Mouse (Mus musculus) urinary bladder, postnatal 25 days (tissue): ENCODE results near the gene Pum1.
A peak's percentile ranks its signal among the peaks of the same experiment; 100 is the strongest.
"Not testable (repeated sequence)": the region's sequence is repeated elsewhere in the genome, so short reads cannot be mapped to it uniquely, and the experiment has no call there.

Source experiments
- DNase-seq: peaks from one replicate; pipeline ENCODE4 v3.0.0; 2022; ENCODE audit warnings: low spot score

Pum1 gene

DNA sequence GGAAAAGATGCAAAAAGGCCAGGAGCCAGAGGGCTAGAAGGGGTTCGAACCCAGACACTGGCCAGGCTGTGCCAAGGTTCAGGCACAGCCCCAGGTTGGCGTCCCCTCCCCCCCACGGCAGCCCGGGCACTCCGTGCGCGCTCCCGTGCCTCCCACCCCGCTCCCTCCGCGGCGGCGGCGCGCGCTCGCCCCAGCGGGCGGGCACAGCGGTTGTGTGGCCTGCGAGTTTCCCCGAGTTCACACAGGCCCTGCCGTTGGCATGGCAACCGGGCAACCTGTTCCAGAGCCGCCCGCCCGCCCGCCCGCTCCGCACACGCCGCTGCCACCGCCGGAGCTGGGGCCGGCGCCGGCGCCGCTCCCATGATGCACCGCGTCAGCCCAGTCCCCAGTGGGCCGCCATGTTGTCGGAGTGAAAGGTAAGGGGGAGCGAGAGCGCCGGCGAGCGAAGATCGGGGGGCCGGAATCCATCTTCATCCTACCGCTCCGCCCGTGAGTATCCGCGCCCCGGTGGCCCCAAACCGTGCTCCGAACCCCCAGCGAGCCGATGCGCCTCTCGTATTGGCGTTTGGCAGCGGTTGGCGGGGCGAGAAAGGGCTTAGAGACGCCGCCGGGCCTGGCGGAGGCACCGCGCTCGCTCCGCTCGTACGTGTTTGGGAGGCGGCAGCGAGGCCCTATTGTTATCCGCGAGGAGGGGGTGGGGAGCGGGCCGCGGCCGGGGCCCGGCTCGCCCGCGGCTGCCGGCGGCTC lies at the start of gene Pum1:
TSS of gene Pum1 (plus strand) at position 343 of the 747 bp plus-strand sequence.
- peak; percentile 82 for DNase-seq

DNA sequence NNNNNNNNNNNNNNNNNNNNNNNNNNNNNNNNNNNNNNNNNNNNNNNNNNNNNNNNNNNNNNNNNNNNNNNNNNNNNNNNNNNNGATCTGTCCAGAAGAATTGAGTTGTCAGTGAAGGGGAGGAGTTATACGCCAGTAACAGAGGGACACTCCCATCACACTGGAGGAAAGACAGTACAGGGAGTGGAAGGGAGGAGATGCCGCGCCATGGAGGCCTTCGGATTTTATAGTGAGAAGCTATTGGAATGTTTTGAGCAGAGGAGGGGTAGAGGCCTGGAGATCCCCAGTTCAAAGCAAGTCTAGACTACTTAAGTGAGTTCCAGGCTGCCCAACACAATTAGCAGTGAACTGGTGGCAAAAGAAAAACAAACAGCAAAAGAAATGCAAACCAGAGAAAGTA lies 33.7 kb upstream of the Pum1 start:
- no peak for DNase-seq

DNA sequence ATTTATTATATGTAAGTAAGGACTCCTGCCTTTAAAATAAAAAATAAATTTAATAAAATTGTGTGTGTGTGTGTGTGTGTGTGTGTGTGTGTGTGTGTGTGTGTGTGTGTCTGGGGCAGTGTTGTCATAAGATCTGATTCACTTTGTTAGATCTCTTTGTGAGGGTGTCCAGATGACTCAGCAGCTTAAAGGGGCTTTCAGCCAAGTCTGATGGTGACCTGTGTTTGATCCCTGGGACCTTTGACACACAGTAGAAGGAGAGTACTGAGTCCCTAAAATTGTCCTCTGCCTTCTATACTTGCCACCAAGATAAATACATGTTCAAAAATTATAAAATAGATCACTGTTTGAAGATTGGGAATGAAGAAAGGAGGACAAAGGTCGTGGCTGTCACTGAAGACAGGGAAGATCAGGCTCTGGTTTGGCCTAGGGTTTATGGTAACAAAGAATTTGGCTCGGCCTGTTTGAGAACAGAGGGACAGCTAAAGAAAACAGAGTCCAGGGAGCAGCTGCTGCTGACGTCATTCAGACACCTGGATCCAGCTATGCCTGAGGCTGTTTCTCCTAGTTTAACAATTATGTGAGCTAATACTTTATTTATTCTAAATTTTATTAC lies 32.8 kb upstream of the Pum1 start:
- DNase-seq, result no peak

DNA sequence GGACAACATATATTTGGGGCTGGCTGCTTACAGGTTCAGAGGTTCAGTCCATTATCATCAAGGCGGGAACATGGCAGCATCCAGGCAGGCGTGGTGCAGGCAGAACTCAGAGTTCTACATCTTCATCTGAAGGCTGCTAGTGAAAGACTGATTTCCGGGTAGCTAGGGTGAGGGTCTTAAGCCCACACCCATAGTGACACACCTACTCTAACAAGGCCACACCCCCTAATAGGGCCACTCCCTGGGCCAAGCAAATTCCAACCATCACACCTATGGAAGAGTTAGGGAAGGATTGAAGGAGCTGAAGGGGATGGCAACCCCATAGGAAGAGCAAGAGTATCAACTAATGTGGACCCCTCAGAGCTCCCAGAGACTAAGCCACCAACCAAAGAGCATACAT lies 28.0 kb upstream of the Pum1 start:
- not testable (repeated sequence) for DNase-seq

DNA sequence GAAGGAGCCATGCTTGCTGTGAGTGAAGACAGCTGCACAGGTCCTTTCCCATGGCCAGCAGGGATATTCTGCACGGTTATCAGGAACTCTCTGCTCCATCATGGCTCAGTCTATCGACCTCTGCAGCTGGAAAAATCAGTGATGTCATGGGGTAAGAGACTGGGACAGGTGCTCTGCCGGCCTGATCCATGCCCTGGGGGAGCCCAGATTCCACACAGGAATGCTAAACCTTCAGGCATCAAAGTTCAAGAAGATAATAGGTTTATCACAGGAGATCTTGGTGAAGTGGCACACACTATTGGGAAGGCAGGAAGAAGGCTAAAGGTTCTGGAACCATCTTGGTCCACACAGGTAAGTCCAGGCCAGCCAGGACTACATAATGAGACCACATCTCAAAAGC lies 26.4 kb upstream of the Pum1 start:
- DNase-seq, result no peak

DNA sequence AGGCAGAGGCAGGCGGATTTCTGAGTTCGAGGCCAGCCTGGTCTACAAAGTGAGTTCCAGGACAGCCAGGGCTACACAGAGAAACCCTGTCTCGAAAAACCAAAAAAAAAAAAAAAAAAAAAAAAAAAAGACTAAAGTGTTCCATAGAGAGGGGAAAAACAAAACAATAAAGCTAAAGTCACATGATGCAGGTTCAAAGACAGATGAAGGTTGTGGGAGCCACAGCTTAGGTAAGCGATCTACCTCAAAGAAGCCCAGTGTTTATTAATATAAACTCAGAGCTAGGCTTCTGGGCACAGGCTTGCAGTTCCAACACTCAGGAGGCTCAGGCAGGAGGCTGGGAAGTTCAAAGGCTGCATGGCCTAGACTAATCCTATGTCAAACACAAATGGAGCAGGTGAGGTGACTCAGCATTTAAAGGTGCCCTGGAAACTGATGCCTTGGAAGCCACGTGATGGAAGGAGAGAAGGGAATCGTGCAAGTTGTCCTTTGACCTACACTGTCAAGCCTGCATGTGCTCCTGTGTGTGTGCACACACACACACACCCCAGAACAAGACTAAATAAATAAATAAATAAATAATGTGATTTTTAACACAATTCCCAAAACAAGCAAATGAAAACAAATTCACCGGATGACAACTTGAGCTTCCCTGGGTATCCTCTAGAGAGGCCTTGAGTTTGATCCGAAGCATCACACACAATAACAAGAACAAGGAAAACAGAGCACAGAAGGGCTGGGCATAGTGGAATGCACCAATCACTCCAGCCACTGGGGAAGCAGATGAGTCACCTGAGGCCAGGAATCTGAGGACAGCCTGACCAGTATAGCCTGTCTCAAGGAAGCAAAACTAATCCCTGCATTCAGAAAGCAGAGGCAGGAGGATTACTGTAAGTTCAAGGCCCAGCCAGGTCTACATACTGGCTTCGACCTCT lies 25.4 kb upstream of the Pum1 start:
- DNase-seq, result no peak

DNA sequence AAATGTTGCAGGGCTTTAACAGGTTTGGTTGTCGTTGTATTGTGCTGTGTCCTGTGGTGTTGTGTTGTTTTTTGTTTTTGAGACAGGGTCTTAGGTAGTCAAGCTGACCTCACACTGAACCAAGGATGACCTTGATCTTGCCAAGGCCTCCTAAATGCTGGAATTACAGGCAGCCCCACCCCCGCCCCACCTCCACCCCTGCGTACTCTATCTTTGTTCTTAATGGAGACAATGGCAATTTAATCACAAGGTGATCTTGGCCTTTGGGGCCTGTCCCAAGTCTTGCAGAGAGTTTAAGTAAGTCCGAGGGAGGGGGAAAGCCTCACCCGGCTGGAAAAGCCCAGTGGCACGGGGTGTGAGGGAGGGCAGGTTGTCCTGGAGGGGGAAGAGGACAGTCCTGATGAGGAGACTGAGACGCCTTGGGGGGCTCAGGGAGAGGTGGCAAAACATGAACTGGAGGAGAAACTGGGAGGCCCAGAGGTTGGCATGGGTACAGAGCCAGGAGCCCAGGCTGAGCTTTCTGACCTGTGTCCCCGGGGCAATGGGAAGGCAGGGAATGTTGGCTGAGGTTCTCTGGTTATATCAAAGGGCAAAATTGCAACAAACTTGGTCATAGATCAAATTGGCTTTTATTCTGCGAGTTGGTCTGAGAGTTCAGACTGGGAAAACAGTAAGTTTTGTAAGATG lies 22.9 kb upstream of the Pum1 start:
- no peak for DNase-seq

DNA sequence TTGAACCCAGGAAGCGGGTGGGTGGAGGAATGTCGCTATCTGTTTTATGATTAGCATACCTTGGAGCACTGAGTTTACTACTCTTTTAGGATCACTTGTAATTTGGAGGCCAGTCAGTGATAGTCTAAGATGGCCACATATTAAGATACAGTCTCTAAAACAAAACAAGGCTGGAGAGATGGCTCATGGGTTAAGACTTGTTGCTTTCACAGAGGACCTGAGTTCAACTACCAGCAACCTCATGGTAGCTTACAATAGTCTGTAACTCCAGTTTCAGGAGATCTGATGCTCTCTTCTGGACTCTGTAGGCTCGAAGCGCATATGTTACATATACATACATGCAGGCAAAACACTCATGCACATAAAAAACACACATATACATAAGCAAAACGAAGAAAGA lies 20.7 kb upstream of the Pum1 start:
- DNase-seq, result no peak

DNA sequence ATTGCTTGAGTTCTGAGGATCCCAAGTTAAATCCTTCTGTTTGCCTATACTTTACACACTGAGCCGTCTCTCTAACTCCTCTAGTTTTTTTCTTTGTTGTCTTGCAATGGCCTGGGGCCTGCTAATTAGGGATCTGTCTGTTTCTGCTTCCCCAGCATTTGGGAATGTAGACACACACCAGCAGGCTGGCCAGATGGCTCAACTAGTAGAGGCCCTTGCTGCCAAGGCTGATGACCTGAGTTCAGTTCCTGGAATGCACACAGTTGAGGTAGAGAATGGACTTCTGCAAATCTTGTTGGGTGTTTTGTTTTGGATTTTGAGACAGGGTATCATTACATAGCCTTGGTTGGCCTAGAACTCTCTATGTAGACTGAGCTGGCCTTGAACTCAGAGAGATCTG lies 17.7 kb upstream of the Pum1 start:
- no peak for DNase-seq

DNA sequence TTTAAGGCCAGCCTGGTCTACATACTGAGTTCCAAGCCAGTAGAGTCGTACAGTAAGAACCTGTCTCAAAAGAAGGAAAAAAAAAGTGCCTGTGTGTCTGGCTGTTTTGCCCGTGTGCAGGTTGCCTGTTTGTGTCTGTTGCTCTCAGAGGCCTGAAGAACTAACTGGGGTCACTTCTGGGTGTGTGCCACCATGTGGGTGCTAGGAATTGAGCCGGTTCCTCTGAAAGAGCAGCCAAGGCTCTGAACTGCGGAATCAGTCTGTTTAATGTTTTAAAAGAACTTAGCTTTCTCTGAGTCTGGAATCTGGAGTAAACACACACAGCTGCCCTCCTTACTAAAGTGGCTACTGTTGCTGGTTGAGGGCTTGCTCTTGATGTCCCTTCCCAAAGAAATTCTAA lies 11.8 kb upstream of the Pum1 start:
- DNase-seq, result no peak

DNA sequence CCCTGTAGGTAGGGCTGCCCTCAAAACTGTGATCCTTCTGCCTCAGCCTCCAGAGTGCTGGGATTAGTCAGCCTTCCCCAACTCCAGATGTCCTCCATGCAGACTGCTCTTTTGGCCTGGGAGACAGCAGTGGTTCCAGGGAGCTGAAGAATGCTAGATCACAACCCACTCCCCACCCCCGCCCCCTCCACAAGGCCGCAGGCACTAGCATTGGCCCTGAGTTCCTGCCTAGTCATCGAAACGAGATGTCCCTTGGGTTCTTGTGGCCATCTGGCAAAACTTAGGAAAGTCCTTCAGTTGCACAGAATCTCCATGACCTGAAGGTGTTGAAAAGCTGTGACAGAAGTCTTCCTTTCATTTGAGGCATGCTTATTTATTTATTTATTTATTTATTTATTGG lies 10.6 kb upstream of the Pum1 start:
- DNase-seq, result no peak

DNA sequence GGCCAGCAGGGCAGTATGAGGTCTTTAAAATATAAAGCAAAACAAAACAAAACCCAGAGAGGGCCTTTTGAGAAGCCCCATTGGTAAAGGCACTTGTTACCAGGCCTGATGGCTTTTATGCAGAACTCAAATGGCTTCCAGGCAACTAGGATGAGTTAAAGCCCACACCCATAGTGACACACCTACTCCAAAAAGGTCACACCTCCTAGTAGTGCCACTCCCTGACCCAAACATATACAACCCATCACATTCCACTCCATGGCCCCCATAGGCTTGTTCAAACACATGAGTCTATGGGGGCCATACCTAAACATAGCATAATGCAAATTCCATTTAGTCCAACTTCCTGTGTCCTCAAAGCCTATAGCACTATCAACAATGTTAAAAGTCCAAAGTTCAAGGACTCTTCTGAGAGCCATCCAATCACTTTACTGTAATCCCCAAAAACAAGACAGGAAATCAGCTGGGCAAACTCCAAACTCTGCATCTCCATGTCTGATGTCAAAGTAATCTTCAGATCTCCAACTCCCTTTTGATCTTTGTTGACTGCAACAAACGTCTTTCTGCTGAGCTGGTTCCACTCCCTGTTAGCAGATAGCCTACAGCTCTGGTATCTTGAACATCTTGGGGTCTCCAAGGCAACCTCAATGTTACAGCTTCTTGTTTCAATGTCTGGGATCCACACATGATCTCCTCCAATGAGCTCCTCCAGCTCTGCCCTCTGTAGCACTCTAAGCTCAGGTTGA lies 5.1 kb upstream of the Pum1 start:
- DNase-seq, result no peak

DNA sequence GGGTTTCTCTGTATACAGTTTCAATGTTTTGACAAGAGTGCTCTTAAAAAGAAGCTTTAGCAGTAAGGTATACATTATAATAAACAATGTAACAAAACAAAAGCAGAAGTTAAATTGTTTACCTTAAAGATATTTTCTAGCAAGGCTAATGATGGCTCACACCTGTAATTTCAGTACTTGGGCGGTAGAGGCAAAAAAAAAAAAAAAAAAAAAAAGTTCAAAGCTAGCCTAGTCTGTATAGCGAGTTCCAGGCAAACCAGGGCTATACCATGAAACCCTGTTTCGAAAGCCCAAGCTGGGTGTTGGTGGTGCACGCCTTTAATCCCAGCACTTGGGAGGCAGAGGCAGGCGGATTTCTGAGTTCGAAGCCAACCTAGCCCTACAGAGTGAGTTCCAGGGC lies 3.7 kb upstream of the Pum1 start:
- DNase-seq, result no peak

DNA sequence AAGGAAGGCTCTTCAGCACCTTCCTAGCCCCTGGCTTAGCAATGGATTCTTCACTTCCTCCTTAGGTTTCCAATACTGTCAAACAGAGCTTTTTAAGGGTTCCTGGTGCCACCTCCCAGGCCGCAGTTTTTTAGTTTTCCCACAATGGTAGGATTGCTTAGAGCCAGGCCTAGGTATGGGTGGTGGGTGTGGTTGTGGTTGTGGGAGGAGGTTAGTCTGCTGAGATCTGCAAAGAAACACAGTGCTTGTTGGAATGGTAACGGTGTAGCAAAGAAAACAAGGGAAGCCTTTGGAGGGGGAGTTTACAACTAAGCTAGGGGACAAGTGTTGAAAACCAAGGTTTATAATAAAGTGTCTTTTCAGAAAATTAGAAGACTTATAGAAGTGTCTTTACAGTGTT lies 3.0 kb upstream of the Pum1 start:
- no peak for DNase-seq

DNA sequence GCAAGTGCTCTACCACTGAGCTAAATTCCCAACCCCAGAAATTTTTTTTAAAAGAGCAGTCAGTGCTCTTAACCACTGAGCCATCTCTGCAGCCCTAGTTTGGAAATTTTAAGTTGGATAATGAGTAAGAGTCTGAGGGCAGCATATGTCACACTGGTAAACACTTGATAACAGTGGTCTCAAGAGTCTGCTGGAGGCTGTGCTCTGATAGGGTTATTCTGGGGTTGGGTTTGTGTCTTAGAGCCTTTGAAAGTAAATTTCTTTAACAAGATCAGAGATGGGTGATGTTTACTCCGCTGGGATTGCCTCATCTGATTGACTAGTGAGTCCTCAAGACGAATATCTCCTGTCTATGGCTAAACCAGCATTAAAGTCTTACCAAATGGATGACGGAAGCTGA lies 2.0 kb upstream of the Pum1 start:
- DNase-seq, result no peak

DNA sequence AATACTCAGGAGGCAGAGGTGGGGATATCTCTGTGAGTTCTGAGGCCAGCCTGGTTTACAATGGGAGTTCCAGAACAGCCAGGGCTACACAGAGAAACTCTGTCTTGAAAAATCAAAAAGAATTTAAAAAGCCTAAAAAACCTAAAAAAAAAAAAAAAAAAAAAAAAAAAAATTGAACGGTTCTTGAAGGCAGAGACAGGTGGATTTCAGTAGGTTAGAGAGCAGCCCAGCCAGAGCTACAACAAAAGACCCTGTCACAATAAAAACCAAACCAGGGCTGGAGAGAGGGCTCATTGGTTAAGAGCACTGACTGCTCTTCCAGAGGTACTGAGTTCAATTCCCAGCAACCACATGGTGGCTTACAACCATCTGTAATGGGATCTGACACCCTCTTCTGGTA lies 816 bp upstream of the Pum1 start:
- DNase-seq, result not testable (repeated sequence)

DNA sequence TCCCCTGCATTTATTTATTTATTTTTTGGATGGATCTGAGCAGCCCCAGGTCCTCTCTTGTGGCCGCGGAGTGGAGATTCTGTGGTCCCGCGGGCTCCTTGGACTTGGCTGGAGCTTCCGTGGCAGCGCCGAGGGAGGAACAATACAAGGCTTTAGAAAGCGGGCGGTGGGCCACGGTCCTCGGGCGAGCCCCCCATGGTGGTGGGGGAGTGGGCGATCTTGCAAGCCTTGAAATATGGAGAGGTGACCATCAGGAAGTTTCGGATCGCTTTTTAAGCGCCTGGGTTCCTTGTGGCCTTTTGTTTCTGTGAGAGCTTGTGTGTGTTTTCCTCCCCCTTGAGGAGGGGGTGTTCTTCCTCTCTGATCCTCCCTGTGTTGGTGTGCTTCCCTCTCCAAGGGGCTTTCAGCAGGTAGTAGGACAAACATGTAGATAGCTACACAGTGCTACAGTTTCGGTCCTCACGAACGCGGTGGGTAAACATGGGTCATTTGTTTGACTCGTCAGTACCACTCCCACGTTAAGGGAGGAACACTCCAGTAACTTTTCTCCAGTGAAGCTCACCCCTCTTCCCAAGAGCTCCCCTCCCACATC lies 785 bp downstream of the Pum1 start:
- peak; percentile 27 for DNase-seq

DNA sequence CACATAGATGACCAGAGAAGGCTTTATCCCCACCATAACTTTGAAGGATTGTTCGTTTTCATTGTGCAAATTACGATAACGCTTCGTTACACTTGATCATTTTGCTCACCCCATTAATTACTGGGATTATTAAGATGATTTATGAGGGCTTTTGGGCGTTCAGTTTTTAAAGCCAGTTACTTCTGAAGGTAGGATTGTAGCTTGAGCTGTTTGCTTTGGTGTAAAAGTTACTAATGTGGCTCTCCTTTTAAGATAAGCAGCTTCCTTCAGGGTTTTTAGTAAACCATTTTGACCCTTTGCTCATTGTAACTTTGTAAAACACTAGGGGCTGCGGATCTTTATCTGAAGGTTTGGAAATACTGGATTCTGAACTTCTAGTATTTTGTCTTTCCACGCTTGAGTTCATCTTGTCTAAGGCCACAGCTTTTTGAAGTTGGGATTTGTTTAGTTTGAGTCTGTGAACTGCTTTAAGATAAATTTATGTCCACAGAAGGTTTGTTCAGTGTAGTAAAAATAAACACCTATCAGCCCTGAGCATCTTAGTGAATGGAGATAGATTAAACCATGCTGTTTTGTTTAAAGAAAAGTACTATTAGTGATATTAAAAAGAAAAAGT lies 1.4 kb downstream of the Pum1 start:
- DNase-seq, result no peak

DNA sequence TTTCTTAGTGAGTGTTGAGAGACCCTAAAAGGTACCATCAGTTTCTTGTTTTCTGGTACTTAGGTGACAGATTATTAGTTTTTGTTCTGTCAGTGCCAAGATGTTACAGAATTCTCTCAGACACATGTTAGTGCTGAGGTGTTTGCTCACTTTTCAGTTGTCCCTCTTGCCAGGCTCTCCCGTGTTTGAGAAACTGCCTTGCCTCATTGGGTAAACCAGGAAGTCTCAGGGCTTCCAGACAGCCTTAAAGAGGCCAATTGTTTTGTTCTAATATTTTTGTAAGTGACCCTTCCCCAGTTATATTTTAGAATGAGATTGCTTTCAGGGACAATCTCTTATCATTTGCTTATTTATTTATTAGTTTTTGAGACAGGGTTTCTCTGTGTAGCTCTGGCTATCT lies 2.1 kb downstream of the Pum1 start:
- DNase-seq, result no peak

DNA sequence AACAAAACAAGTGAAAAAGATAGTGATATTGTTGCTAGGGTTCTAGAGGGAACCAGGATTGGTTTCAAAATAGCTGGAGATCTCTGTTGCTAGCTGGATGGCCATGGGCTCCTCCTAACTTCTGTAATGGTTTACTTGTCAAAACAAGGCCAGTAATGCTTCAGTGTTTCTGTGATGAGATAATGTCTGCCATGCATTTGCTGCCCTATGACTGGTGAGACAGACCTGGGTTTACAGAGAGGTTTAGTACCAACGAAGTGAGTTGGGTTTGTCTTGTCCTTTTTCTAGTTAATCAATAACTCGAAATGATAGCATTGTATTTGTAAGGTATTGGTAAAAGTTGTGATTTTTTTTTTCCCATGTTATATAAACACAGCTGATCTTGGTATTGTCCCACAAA lies 4.6 kb downstream of the Pum1 start:
- no peak for DNase-seq

DNA sequence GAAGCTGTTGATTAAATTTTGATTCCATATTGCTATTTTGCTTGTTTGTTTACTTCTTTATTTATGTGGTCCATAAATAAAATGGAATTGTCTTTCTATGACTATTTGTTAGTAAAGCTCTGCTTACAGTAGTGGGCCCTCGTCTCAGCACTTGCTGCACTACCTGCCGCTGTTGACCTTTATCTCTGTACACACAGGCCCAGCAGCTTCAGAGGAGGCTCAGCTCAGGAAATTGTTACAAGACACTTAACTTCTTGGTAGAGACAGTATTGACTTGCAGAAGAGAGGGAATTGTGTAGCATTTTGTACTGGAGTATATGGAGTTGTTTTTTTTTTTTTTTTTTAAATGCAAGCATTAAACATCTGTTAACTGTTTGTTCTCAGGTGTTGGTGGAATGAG lies 5.4 kb downstream of the Pum1 start:
- no peak for DNase-seq
